Mouse (Mus musculus) liver, embryonic 13.5 days (tissue): ENCODE measurements around the gene Il10. TPM values are rescaled to one million over a fixed set of nuclear protein-coding genes. Genes with fewer than 3 reads are reported as not detected.

Experiments
- ATAC-seq: fragments of 200-750 bp; cut with Nextera tagmentation; 2 replicates; pipeline ENCODE4 v1.8.0; 2017; ENCODE audit warnings: low read depth, mild to moderate bottlenecking, moderate number of reproducible peaks, moderate library complexity
- DNase-seq: peaks from one replicate; pipeline ENCODE4 v3.0.0; 2022
- H3K27ac ChIP-seq: fragments of 300-500 bp; sonication (generic); 2 replicates; pipeline ENCODE4 v1.5.1; 2015; ENCODE audit warnings: moderate library complexity, mild to moderate bottlenecking, inconsistent platforms
- H3K27me3 ChIP-seq: fragments of 300-500 bp; sonication (generic); 2 replicates; pipeline ENCODE4 v1.6.1; 2015; ENCODE audit warnings: mild to moderate bottlenecking, inconsistent platforms
- H3K36me3 ChIP-seq: fragments of 300-500 bp; sonication (generic); 2 replicates; pipeline ENCODE4 v1.6.1; 2015; ENCODE audit warnings: mild to moderate bottlenecking, inconsistent platforms
- H3K4me1 ChIP-seq: fragments of 300-500 bp; sonication (generic); replicated peaks from 2 replicates; pipeline ENCODE4 v1.6.1; 2015; ENCODE audit warnings: inconsistent platforms
- H3K4me2 ChIP-seq: fragments of 300-500 bp; sonication (generic); 2 replicates; pipeline ENCODE4 v1.6.1; 2015; ENCODE audit warnings: inconsistent platforms, mild to moderate bottlenecking, moderate library complexity
- H3K4me3 ChIP-seq: fragments of 300-500 bp; sonication (generic); replicated peaks from 2 replicates; pipeline ENCODE4 v1.5.1; 2015; ENCODE audit warnings: mild to moderate bottlenecking, inconsistent platforms
- H3K9ac ChIP-seq: fragments of 300-500 bp; sonication (generic); 2 replicates; pipeline ENCODE4 v1.6.1; 2015; ENCODE audit warnings: mild to moderate bottlenecking, inconsistent platforms
- H3K9me3 ChIP-seq: fragments of 300-500 bp; sonication (generic); replicated peaks from 2 replicates; pipeline ENCODE4 v1.6.1; 2016; ENCODE audit warnings: inconsistent platforms
- WGBS: fragments of 180-500 bp; shearing (Covaris S2); methylation state at CpG from one replicate; pipeline ENCODE4 v1.1.7; 2015; ENCODE audit not compliant: insufficient replicate concordance; 5-methylcytosine and 5-hydroxymethylcytosine counted together
- polyA plus RNA-seq: library from polyadenylated mRNA; unstranded; fragments of >200 nt; fragmentation: Nextera tagmentation; extraction: Ambion mirVana; gene quantifications from 2 replicates; pipeline ENCODE4 v1.2.1, GENCODE M21; 2015

Gene Il10
- polyA plus RNA-seq, 1 experiment from 2014 or later, result not detected

GRCm38 (mm10) chr1:131050011-131050410 is 30.4 kb downstream of the Il10 start:
- Histone ChIP-seq H3K4me3 (no peak overlapping the region), H3K4me2 (no peak overlapping the region), H3K27ac (no peak overlapping the region), H3K9me3 (no peaks in the 10 kb centered on the region), H3K36me3 (peaks cover 13% of the 10 kb centered on the region; the same call in 1 of the 2 replicates), H3K4me1 (peaks cover 11% of the 10 kb centered on the region), H3K27me3 (no peaks in the 10 kb centered on the region), H3K9ac (no peak overlapping the region)
- no peak for DNase-seq
- 75% methylated on average over 5 of the region's 5 CpGs for WGBS
- no peak for ATAC-seq

GRCm38 (mm10) chr1:131050617-131051016 is 31.0 kb downstream of the Il10 start:
- Histone ChIP-seq H3K4me3 (no peak overlapping the region), H3K9me3 (no peaks in the 10 kb centered on the region), H3K4me1 (peaks cover 11% of the 10 kb centered on the region), H3K36me3 (peaks cover 19% of the 10 kb centered on the region), H3K27ac (no peak overlapping the region), H3K27me3 (no peaks in the 10 kb centered on the region), H3K9ac (no peak overlapping the region), H3K4me2 (no peak overlapping the region)
- 71% methylated on average over 5 of the region's 5 CpGs for WGBS
- no peak for DNase-seq
- ATAC-seq, result no peak

GRCm38 (mm10) chr1:131051073-131051472 is 31.4 kb downstream of the Il10 start:
- Histone ChIP-seq H3K27ac (no peak overlapping the region), H3K4me2 (no peak overlapping the region), H3K36me3 (peaks cover 24% of the 10 kb centered on the region), H3K4me3 (no peak overlapping the region), H3K27me3 (no peaks in the 10 kb centered on the region), H3K9me3 (no peaks in the 10 kb centered on the region), H3K9ac (no peak overlapping the region), H3K4me1 (peaks cover 11% of the 10 kb centered on the region)
- 47% methylated on average over 7 of the region's 7 CpGs for WGBS
- 0 out of 2 replicates have a peak, but pooled peaks have one; percentile 34 for ATAC-seq
- DNase-seq, result no peak

GRCm38 (mm10) chr1:131053239-131053638 is 33.6 kb downstream of the Il10 start:
- no peak overlapping the region for H3K4me2 ChIP-seq
- 0 out of 2 replicates have a peak, but pooled peaks have one; percentile 35 for ATAC-seq
- 21% methylated on average over 8 of the region's 8 CpGs for WGBS
- H3K4me3 ChIP-seq, result no peak overlapping the region
- no peak overlapping the region for H3K9ac ChIP-seq
- H3K4me1 ChIP-seq, result peaks cover 11% of the 10 kb centered on the region
- H3K36me3 ChIP-seq, result peaks cover 42% of the 10 kb centered on the region
- H3K9me3 ChIP-seq, result no peaks in the 10 kb centered on the region
- no peak for DNase-seq
- H3K27ac ChIP-seq, result no peak overlapping the region
- no peaks in the 10 kb centered on the region for H3K27me3 ChIP-seq

- DNase-seq (no peak), ATAC-seq (peak; percentile 11; the same call in 1 of the 2 replicates)
- no peak overlapping the region for H3K27ac ChIP-seq
- H3K4me3 ChIP-seq, result no peak overlapping the region
- H3K9ac ChIP-seq, result no peak overlapping the region
- H3K9me3 ChIP-seq, result no peaks in the 10 kb centered on the region
- H3K27me3 ChIP-seq, result no peaks in the 10 kb centered on the region
- 62% methylated on average over 4 of the region's 4 CpGs for WGBS
- no peak overlapping the region for H3K4me2 ChIP-seq
- H3K4me1 ChIP-seq, result peaks cover 11% of the 10 kb centered on the region
- H3K36me3 ChIP-seq, result peaks cover 42% of the 10 kb centered on the region
Observed at GRCm38 (mm10) chr1:131053656-131054055, 34.0 kb downstream of the Il10 start.

- no peak overlapping the region for H3K27ac ChIP-seq
- no peak for DNase-seq
- no peak for ATAC-seq
- H3K27me3 ChIP-seq, result no peaks in the 10 kb centered on the region
- H3K9ac ChIP-seq, result no peak overlapping the region
- H3K4me3 ChIP-seq, result no peak overlapping the region
- no peaks in the 10 kb centered on the region for H3K9me3 ChIP-seq
- 75% methylated on average over 4 of the region's 4 CpGs for WGBS
- peaks cover 42% of the 10 kb centered on the region for H3K36me3 ChIP-seq
- no peak overlapping the region for H3K4me2 ChIP-seq
- peaks cover 15% of the 10 kb centered on the region for H3K4me1 ChIP-seq
Observed at GRCm38 (mm10) chr1:131054251-131054650, 34.6 kb downstream of the Il10 start.

- no peak overlapping the region for H3K27ac ChIP-seq
- H3K27me3 ChIP-seq, result no peaks in the 10 kb centered on the region
- H3K36me3 ChIP-seq, result peaks cover 42% of the 10 kb centered on the region
- peaks cover 46% of the 10 kb centered on the region for H3K4me1 ChIP-seq
- WGBS, result 74% methylated on average over 7 of the region's 7 CpGs
- no peaks in the 10 kb centered on the region for H3K9me3 ChIP-seq
- no peak overlapping the region for H3K9ac ChIP-seq
- no peak overlapping the region for H3K4me2 ChIP-seq
- ATAC-seq (no peak), DNase-seq (no peak)
- no peak overlapping the region for H3K4me3 ChIP-seq
Observed at GRCm38 (mm10) chr1:131058431-131058830, 38.8 kb downstream of the Il10 start.

- ATAC-seq (no peak), DNase-seq (no peak)
- Histone ChIP-seq H3K4me2 (no peak overlapping the region), H3K36me3 (peaks cover 35% of the 10 kb centered on the region), H3K9ac (no peak overlapping the region), H3K27ac (no peak overlapping the region), H3K4me1 (peaks cover 55% of the 10 kb centered on the region), H3K27me3 (no peaks in the 10 kb centered on the region), H3K4me3 (no peak overlapping the region), H3K9me3 (no peaks in the 10 kb centered on the region)
- 79% methylated on average over 1 of the region's 1 CpGs for WGBS
Observed at GRCm38 (mm10) chr1:131059411-131059810, 39.8 kb downstream of the Il10 start.

GRCm38 (mm10) chr1:131059841-131060240 is 40.2 kb downstream of the Il10 start:
- Histone ChIP-seq H3K4me3 (no peak overlapping the region), H3K4me2 (no peak overlapping the region), H3K27me3 (no peaks in the 10 kb centered on the region), H3K36me3 (peaks cover 30% of the 10 kb centered on the region), H3K9ac (no peak overlapping the region), H3K9me3 (no peaks in the 10 kb centered on the region), H3K4me1 (peaks cover 59% of the 10 kb centered on the region), H3K27ac (no peak overlapping the region)
- DNase-seq (no peak), ATAC-seq (no peak)
- 85% methylated on average over 5 of the region's 5 CpGs for WGBS

GRCm38 (mm10) chr1:131060290-131061253 is 40.9 kb downstream of the Il10 start:
- peak; percentile 75 for ATAC-seq
- Histone ChIP-seq H3K27me3 (no peaks in the 10 kb centered on the region), H3K36me3 (peaks cover 23% of the 10 kb centered on the region), H3K4me2 (peak overlapping the region; percentile 53), H3K4me3 (peak overlapping the region; percentile 26), H3K27ac (peak overlapping the region; percentile 60), H3K9ac (peak overlapping the region; percentile 46), H3K4me1 (peaks cover 64% of the 10 kb centered on the region), H3K9me3 (no peaks in the 10 kb centered on the region)
- whole genome bisulfite sequencing, result 32% methylated on average over 13 of the region's 13 CpGs
- DNase-seq, result peak; percentile 30

- Histone ChIP-seq H3K4me1 (peaks cover 71% of the 10 kb centered on the region), H3K36me3 (peaks cover 11% of the 10 kb centered on the region), H3K4me3 (no peak overlapping the region), H3K27me3 (no peaks in the 10 kb centered on the region), H3K9ac (peak overlapping the region; percentile 26), H3K27ac (no peak overlapping the region), H3K4me2 (no peak overlapping the region), H3K9me3 (no peaks in the 10 kb centered on the region)
- ATAC-seq (no peak), DNase-seq (no peak)
- 54% methylated on average over 7 of the region's 7 CpGs for WGBS
Observed at GRCm38 (mm10) chr1:131061740-131062254, 42.2 kb downstream of the Il10 start.
